Comparison of ENCODE assay signal across 1 mouse cellular context in the genomic region with DNA sequence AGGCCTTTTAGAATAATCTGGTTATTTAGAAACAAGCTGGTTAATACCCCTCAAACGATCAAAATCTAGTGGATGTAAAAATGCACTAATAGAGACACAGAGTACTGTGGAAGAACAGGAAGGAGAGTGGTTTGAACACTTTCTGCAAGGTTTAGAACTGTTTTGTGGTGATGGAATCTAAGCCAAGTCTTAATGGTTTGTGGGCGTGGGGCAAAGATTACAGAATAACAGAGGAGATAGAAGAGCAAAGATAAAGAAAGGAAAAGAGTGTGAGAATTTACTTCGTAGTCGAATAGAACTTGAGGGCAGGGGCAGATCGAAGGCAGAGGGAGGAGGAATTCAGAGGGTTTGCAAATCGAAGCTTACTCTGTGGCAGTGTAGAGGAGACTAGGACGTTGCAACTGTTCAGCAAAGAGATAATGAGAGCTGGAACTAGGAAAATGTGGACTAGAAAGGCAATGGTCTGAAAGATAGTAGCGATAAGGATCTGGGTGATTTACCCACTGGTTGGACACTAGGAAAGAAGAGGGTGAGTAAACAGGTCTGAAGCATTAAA.
TF ChIP-seq lines count a peak whose summit lies in the region.

No protein-coding gene starts in this region.

TF ChIP-seq in MEL, 35 proteins besides CTCF, POLR2A, EP300 and RAD21 (continued from another document):
- TF ChIP-seq MAX (IDR thresholded peaks at IDR 0.05; ENCODE audit: low read length) (no peak), GATA1 (IDR thresholded peaks at IDR 0.05; ENCODE audit: low read depth, low read length) (peak; percentile 73), NRF1 (IDR thresholded peaks at IDR 0.05; ENCODE audit: insufficient read depth, low read depth, low read length, poor library complexity, severe bottlenecking) (no peak)
